Mouse (Mus musculus): ENCODE results near the gene Rnf152.

DNA sequence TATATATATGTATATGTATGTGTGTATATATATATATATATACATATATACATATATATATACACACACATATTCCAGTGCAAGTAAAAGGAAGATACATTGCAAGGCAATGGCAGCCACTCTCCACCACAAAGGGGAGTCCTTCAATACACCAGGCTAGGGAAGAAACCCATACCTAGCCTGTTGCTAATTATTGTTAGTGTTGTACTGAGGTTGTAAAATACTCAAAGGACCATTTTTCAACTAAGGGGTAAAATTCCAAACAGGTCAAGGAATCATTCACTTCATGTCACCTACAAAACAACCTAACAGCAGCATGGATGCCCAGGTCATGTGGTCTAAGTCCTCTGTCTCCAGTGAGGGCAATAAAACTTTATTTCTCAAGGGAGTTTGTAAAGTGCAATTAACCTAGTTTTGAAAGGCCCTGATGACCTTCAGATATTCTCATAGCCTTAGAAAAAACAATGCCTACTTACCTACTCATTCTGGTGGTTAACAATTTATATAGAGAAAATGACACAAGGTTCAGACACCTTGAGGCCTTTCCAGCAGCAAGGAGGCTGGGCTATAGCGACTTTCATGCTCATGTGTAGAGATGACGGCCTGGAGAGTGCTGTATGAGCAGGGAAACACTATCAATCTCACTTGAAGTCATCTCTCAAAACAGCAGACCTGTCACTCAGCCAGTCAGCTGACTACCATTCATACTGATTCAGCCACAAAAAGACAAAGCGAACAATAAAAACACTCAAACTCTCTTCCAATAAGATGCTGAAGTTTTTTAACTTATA lies 42.3 kb downstream of the Rnf152 start:
- no peak for TF ChIP-seq POLR2A (IDR thresholded peaks at IDR 0.05; ENCODE audit: control insufficient read depth, low read depth, low read length)
- no peak for TF ChIP-seq CTCF (IDR thresholded peaks at IDR 0.05; ENCODE audit: control insufficient read depth, insufficient read depth, insufficient replicate concordance, low read depth, low read length)
